Mouse (Mus musculus) R1 (cell line): ENCODE results near the gene Cbx4.
"Not testable (repeated sequence)": the region's sequence is repeated elsewhere in the genome, so short reads cannot be mapped to it uniquely, and the experiment has no call there.

Source experiments
- DNase-seq: peaks from one replicate; pipeline ENCODE4 v3.0.0-alpha.2; 2018; ENCODE audit warnings: low read depth, low spot score

Cbx4 gene

GRCm38 (mm10) chr11:119111345-119111744, 25.3 kb upstream of the Cbx4 start:
- DNase-seq: peak; percentile 67

- no peak for DNase-seq
Observed at GRCm38 (mm10) chr11:119109415-119110071, 23.5 kb upstream of the Cbx4 start.

GRCm38 (mm10) chr11:119108573-119109263, 22.7 kb upstream of the Cbx4 start:
- DNase-seq: no peak

GRCm38 (mm10) chr11:119106289-119106688, 20.3 kb upstream of the Cbx4 start:
- DNase-seq: no peak

- no peak for DNase-seq
Observed at GRCm38 (mm10) chr11:119105748-119106147, 19.7 kb upstream of the Cbx4 start.

GRCm38 (mm10) chr11:119105071-119105609, 19.1 kb upstream of the Cbx4 start:
- no peak for DNase-seq

- DNase-seq: no peak
Observed at GRCm38 (mm10) chr11:119103991-119104390, 18.0 kb upstream of the Cbx4 start.

- DNase-seq: not testable (repeated sequence)
Observed at GRCm38 (mm10) chr11:119100355-119100754, 14.3 kb upstream of the Cbx4 start.

GRCm38 (mm10) chr11:119098202-119098601, 12.2 kb upstream of the Cbx4 start:
- DNase-seq: no peak

- no peak for DNase-seq
Observed at GRCm38 (mm10) chr11:119095441-119095840, 9.4 kb upstream of the Cbx4 start.

GRCm38 (mm10) chr11:119093322-119093721, 7.3 kb upstream of the Cbx4 start:
- no peak for DNase-seq

- no peak for DNase-seq
Observed at GRCm38 (mm10) chr11:119092286-119092685, 6.3 kb upstream of the Cbx4 start.

- peak; percentile 69 for DNase-seq
Observed at GRCm38 (mm10) chr11:119091598-119091991, 5.6 kb upstream of the Cbx4 start.

- peak; percentile 25 for DNase-seq
Observed at GRCm38 (mm10) chr11:119090961-119091597, 5.1 kb upstream of the Cbx4 start.

- DNase-seq: peak; percentile 30
Observed at GRCm38 (mm10) chr11:119090076-119090960, 4.3 kb upstream of the Cbx4 start.

GRCm38 (mm10) chr11:119089235-119090075, 3.4 kb upstream of the Cbx4 start:
- DNase-seq: peak; percentile 30

GRCm38 (mm10) chr11:119088391-119089234, 2.6 kb upstream of the Cbx4 start:
- DNase-seq: peak; percentile 55

GRCm38 (mm10) chr11:119087301-119088082, 1.5 kb upstream of the Cbx4 start:
- DNase-seq: peak; percentile 36
